Mouse (Mus musculus) CD4-positive, CD25-positive, alpha-beta regulatory T cell, adult 4 months (primary cell): ENCODE measurements around the gene Tigar. TPM values are rescaled to one million over a fixed set of nuclear protein-coding genes. Genes with fewer than 3 reads are reported as not detected.
A peak's percentile ranks its signal among the peaks of the same experiment; 100 is the strongest.

Experiments used
- ATAC-seq: one replicate; pipeline ENCODE4 v1.8.0; 2017
- polyA plus RNA-seq, 2 experiments: library from polyadenylated mRNA; unstranded; fragments of 100-300 nt; shearing (Covaris generic); gene quantifications; one replicate each; pipeline ENCODE4 v1.2.1; 2017

Tigar gene
- polyA plus RNA-seq, 2 experiments from 2014 or later: 7.6 to 10.6 TPM

DNA sequence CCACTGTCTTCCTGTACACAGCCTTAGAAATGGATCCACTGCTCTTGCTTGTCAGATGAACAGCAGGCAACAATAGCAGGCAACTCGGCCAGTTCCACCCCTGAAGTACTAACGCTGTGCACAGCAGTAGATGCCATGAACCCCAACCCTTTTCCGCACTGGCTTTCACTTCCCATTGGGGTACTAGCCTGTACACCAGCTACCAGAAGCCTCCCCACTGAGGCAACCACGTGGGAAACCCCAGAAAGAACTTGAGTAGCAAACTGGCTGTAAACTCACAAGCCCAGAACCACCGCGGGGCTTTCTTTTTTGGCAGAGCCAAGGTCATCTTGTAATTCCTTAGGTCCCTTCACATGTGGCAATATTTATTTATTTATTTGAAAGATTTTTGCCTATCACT lies 27.5 kb downstream of the Tigar start:
- ATAC-seq: no peak

DNA sequence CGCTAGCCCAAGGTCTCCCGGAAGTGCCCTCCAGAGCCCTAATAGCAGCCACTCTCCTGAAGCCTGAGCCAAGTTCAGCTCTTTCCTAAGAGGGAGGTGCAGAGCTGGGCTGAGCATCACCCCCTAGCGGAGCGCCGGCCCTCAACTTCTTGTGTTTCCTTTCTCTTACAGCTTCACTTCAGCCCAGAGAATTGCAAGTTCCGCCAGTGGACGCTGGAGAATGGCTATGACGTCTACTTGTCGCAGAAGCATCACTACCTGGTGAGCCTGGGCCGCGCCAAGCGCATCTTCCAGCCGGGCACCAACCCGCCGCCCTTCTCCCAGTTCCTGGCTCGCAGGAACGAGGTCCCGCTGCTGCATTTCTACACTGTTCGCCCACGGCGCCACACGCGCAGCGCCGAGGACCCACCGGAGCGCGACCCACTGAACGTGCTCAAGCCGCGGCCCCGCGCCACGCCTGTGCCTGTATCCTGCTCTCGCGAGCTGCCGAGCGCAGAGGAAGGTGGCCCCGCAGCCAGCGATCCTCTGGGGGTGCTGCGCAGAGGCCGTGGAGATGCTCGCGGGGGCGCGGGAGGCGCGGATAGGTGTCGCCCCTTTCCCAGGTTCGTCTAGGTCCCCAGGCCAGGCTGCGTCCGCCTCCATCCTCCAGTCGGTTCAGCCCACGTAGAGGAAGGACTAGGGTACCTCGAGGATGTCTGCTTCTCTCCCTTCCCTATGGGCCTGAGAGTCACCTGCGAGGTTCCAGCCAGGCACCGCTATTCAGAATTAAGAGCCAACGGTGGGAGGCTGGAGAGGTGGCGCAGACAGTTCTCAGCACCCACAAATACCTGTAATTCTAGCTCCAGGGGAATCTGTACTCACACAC lies 29.3 kb downstream of the Tigar start:
- ATAC-seq: peak; percentile 87

DNA sequence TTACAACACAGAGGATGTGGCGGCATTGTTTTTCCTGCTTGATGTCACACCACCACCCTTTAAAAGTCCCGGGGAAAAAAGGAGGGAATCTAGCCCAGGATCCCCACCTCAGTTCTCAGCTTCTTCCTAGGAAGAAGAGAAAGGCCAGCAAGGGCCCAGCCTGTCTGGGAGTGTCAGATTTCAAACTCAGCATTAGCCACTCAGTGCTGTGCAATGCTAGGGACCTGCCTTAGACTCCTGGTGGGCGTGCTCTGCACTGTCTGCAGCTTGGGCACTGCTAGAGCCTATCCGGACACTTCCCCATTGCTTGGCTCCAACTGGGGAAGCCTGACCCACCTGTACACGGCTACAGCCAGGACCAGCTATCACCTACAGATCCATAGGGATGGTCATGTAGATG lies 36.5 kb downstream of the Tigar start, which contains the start of gene Fgf23:
Fgf23 (plus strand) TSS at position 86 of the 400 bp plus-strand sequence.
- no peak for ATAC-seq

DNA sequence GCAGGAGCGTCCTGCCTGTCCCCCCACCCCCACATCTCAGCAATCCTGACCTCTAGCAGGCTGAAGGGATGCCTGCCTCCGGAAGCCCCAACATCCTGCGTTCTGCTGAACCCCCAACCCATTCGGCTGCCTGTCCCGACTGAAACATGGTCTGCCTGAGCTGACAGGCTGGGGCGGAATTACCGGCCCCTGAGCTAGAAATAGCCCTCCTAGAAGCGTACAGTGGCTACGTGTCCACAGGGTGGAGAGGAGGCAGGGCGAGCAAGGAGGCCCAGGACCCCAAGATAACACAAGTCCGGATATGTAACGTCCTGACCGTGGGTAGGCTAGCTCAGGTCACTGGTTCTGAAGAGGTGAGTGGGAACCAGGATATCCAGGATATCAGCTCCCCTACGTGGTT lies 44.5 kb downstream of the Tigar start:
- ATAC-seq: no peak

DNA sequence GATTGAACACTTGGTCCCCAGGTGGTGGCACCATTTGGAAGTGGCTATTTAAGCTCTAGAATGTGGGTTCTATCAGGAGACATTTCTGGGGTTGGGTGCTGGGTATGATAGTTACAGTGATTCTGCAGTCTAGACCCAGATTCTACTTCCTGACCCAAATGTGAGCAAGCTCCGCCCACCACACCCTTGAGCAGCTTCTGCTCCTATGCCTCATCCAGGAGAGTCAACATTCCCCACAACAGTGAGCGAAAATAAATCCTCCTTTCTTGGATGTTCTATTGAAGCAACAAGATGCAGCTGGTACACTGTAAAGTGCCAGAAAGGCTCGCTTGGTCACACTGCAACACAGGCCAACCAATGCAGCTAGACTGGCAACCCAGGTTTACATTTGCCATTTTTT lies 45.4 kb downstream of the Tigar start:
- ATAC-seq: no peak

DNA sequence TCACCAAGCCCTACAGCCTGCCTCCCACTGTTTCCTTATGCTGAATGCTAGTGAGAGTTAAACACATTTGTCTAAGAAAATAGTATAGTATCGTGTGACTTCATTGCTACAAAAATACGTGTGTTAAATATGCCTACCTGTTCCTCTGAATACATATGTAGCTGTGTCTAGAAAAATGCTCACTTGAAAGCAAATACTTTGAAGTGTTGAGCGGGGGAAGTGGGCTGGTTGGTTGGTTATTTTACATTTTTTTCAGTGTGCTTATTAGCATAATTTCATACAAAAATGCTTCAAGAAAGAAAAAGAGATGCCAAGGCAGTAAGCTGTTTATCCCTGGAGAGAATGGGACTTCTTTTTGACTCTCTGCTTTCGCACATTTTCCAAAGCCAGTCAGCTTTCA lies 49.4 kb downstream of the Tigar start:
- ATAC-seq: no peak

DNA sequence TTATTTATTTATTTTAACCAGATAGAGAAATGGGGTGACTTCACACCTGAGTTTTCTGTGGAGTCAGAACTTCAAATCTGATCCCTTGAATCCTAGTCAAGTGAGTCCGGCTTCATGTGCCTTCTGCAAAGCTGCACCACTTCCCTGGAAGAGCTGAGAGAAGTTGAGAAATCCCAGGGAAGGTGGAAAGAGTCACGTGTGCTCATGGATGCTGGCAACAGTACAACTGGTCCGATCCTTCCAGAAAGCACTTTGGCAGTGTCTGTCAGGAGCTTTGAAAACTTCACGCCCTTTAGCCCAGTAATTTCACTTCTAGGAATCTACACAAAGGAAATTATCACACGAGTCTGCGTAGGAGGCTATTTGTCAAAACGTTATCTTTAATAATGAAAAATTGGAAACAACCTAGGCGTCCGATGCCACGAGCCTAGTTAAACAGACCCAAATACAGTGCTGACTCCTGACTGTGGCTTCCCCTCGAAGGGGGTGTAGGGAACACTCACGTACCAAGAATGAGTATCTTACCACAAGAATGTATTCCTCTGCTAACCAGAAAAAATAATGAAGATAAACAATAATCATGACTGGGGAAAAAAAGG lies 52.3 kb downstream of the Tigar start:
- no peak for ATAC-seq

DNA sequence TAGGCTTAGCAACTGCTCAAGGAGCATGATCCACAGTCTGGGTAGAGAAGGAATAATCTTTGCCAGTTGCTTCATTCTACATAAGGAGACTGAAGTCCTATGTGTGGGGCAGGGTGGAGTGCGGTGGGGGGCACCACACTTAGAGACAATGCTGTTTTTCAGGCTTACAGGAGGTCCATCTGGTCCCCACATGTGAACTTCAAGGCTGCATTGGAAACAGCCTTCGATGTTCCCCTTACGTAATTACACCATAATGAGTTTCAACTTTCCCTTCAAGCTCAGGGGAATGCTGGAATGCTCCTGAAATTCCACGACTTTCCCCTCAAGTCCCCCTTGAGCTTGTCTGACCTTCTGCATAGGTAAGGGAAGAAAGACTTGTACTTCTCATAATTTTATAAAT lies 58.5 kb downstream of the Tigar start:
- ATAC-seq: no peak

DNA sequence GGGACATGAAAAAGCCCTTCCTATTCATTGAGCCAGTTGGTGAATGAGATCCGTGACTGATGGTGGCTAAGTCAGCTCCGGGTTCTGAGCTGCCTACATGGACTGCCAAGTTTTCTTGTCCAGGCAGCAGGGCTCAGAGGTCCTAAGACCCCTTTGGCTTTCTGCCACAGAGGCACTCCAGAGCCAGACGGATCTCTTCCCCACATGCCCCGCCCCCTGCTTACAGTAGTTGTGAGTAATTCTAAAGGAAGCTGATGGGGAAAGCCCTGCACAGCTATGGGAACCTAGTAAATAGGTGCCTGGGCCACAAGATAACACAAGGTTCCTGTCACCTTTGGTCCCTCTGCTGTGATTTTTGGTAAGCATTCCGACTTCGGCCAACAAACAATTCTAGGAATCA lies 64.4 kb downstream of the Tigar start:
- no peak for ATAC-seq

Other genes starting within 250 kb of the Tigar start
- gene Dyrk4, start 187.7 kb downstream of the Tigar start, polyA plus RNA-seq: under 1 TPM; 0.44 to 0.95 TPM
- gene Rad51ap1, start 170.0 kb downstream of the Tigar start, polyA plus RNA-seq: 1 to 10 TPM; 3.6 to 9.2 TPM
- 10 to 100 TPM; 14.9 to 16.3 TPM for gene D6Wsu163e, start 169.6 kb downstream of the Tigar start, polyA plus RNA-seq
- gene Fgf6, start 94.0 kb downstream of the Tigar start, polyA plus RNA-seq: not detected
- not detected for gene Fgf23, start 36.7 kb downstream of the Tigar start, polyA plus RNA-seq
- gene Ccnd2, start 42.6 kb upstream of the Tigar start, polyA plus RNA-seq: 100 to 1,000 TPM; 616 to 775 TPM